16 mouse cellular contexts compared by ENCODE assay signal in genomic region chr14:25122971-25123535, GRCm38 (mm10).
DNase-seq lines count a peak whose midpoint lies in the region; ATAC-seq and TF ChIP-seq lines count a peak whose summit lies in the region.
"Had no signal": no experiment of that assay in that cellular context is flagged by ENCODE, and none has a peak within 500 bp of the region (broad histone marks: within the 10 kb centered on the region; RNA-seq: fewer than 3 reads in every experiment).

No protein-coding gene starts in this region.

- no peak for ATAC-seq in midbrain, embryonic 11.5 days (ENCODE audit: low FRiP score)
- ATAC-seq in hindbrain, embryonic 15.5 days (ENCODE audit: low FRiP score, low read depth) = no peak
- ATAC-seq in midbrain, embryonic 16.5 days = no peak

- H3K4me2 ChIP-seq in midbrain, embryonic 11.5 days = no peak overlapping the region
- H3K4me2 ChIP-seq in hindbrain, embryonic 15.5 days = no peak overlapping the region
- H3K4me2 ChIP-seq in midbrain, embryonic 16.5 days (ENCODE audit: low read length) = no peak overlapping the region
- H3K4me2 ChIP-seq: embryonic facial prominence, embryonic 12.5 days; lung, embryonic 14.5 days; stomach, embryonic 15.5 days had no signal

- 92% methylated on average over 13 of the region's 13 CpGs for WGBS in midbrain, embryonic 10.5 days
- WGBS in midbrain, embryonic 11.5 days = 92% methylated on average over 13 of the region's 13 CpGs
- WGBS in embryonic facial prominence, embryonic 10.5 days = 90% methylated on average over 13 of the region's 13 CpGs
- WGBS in hindbrain, embryonic 15.5 days = 75% methylated on average over 13 of the region's 13 CpGs
- 88% methylated on average over 13 of the region's 13 CpGs for WGBS in midbrain, embryonic 16.5 days
- 68% methylated on average over 13 of the region's 13 CpGs for WGBS in kidney, adult 2 months
- 79% methylated on average over 13 of the region's 13 CpGs for WGBS in cerebellum, adult 2 months

- no peak overlapping the region for H3K4me3 ChIP-seq in midbrain, embryonic 10.5 days
- no peak overlapping the region for H3K4me3 ChIP-seq in midbrain, embryonic 11.5 days (ENCODE audit: low read depth, low read length)
- H3K4me3 ChIP-seq in embryonic facial prominence, embryonic 10.5 days = no peak overlapping the region
- H3K4me3 ChIP-seq in hindbrain, embryonic 15.5 days = no peak overlapping the region
- no peak overlapping the region for H3K4me3 ChIP-seq in midbrain, embryonic 16.5 days (ENCODE audit: low read depth, low read length)
- no peak overlapping the region for H3K4me3 ChIP-seq in kidney, adult 2 months (ENCODE audit: insufficient read depth, low read depth, low read length)
- no peak overlapping the region for H3K4me3 ChIP-seq in cerebellum, adult 2 months (replicated peaks; ENCODE audit: insufficient read depth, low read depth, low read length)
- H3K4me3 ChIP-seq: embryonic facial prominence, embryonic 12.5 days; stomach, embryonic 15.5 days had no signal

- H3K4me1 ChIP-seq in midbrain, embryonic 10.5 days = peaks cover 37% of the 10 kb centered on the region
- peaks cover 21% of the 10 kb centered on the region for H3K4me1 ChIP-seq in midbrain, embryonic 11.5 days (ENCODE audit: control insufficient read depth, insufficient read depth, low read length)
- H3K4me1 ChIP-seq in embryonic facial prominence, embryonic 10.5 days = peaks cover 52% of the 10 kb centered on the region
- peaks cover 46% of the 10 kb centered on the region for H3K4me1 ChIP-seq in hindbrain, embryonic 15.5 days (replicated peaks)
- H3K4me1 ChIP-seq in midbrain, embryonic 16.5 days (ENCODE audit: control insufficient read depth, insufficient read depth, low read length) = peaks cover 29% of the 10 kb centered on the region
- H3K4me1 ChIP-seq in kidney, adult 2 months (ENCODE audit: control insufficient read depth, insufficient read depth, low read length) = no peaks in the 10 kb centered on the region
- H3K4me1 ChIP-seq in cerebellum, adult 2 months (ENCODE audit: control insufficient read depth, insufficient read depth, low read length) = peaks cover 10% of the 10 kb centered on the region; the same call in 1 of the 2 replicates

- H3K9ac ChIP-seq in midbrain, embryonic 11.5 days (ENCODE audit: low read length) = no peak overlapping the region
- no peak overlapping the region for H3K9ac ChIP-seq in hindbrain, embryonic 15.5 days
- H3K9ac ChIP-seq in midbrain, embryonic 16.5 days (ENCODE audit: low read depth, low read length) = no peak overlapping the region
- H3K9ac ChIP-seq: embryonic facial prominence, embryonic 12.5 days; lung, embryonic 14.5 days; stomach, embryonic 15.5 days had no signal

- peaks cover 8% of the 10 kb centered on the region; the same call in 1 of the 2 replicates for H3K27me3 ChIP-seq in midbrain, embryonic 10.5 days (ENCODE audit: low read depth, poor library complexity, severe bottlenecking)
- H3K27me3 ChIP-seq in midbrain, embryonic 11.5 days (ENCODE audit: control insufficient read depth, insufficient read depth, low read length) = no peaks in the 10 kb centered on the region
- H3K27me3 ChIP-seq in embryonic facial prominence, embryonic 10.5 days (replicated peaks; ENCODE audit: low read depth, poor library complexity, severe bottlenecking) = peaks cover 21% of the 10 kb centered on the region
- H3K27me3 ChIP-seq in hindbrain, embryonic 15.5 days = no peaks in the 10 kb centered on the region
- no peaks in the 10 kb centered on the region for H3K27me3 ChIP-seq in midbrain, embryonic 16.5 days (ENCODE audit: control insufficient read depth, insufficient read depth, low read depth, low read length)
- H3K27me3 ChIP-seq in kidney, adult 2 months (replicated peaks; ENCODE audit: control insufficient read depth, insufficient read depth, low read length) = no peaks in the 10 kb centered on the region
- H3K27me3 ChIP-seq in cerebellum, adult 2 months (ENCODE audit: control insufficient read depth, insufficient read depth, low read length) = no peaks in the 10 kb centered on the region
- H3K27me3 ChIP-seq: embryonic facial prominence, embryonic 12.5 days; stomach, embryonic 15.5 days had no signal

- H3K27ac ChIP-seq in midbrain, embryonic 10.5 days (replicated peaks) = peak overlapping the region; percentile 72
- H3K27ac ChIP-seq in midbrain, embryonic 11.5 days (ENCODE audit: low read depth, low read length) = no peak overlapping the region
- H3K27ac ChIP-seq in embryonic facial prominence, embryonic 10.5 days (replicated peaks) = peak overlapping the region; percentile 45; the same call in 1 of the 2 replicates
- peak overlapping the region; percentile 61 for H3K27ac ChIP-seq in hindbrain, embryonic 15.5 days (replicated peaks)
- H3K27ac ChIP-seq in midbrain, embryonic 16.5 days (ENCODE audit: low read length) = peak overlapping the region; percentile 25
- H3K27ac ChIP-seq in kidney, adult 2 months (ENCODE audit: insufficient read depth, low read depth, low read length) = no peak overlapping the region
- H3K27ac ChIP-seq in cerebellum, adult 2 months (ENCODE audit: insufficient read depth, low read length) = no peak overlapping the region
- H3K27ac ChIP-seq: embryonic facial prominence, embryonic 12.5 days; stomach, embryonic 15.5 days had no signal

- no peak for DNase-seq in midbrain, embryonic 10.5 days (ENCODE audit: low spot score)
- DNase-seq in midbrain, embryonic 11.5 days (ENCODE audit: low spot score, missing footprints) = no peak
- no peak for DNase-seq in embryonic facial prominence, embryonic 10.5 days (ENCODE audit: low spot score)
- DNase-seq in gastrocnemius, postnatal 4 days (ENCODE audit: low spot score in 2 of 2) = no peak
- no peak for DNase-seq in kidney, adult 2 months
- DNase-seq in cerebellum, adult 2 months = no peak
- DNase-seq: gastrocnemius, postnatal 14 days; heart, postnatal 10 days; liver; lung, embryonic 14.5 days; spleen, adult 18-20 months; thymus, postnatal 36 days had no signal

- no peaks in the 10 kb centered on the region for H3K36me3 ChIP-seq in midbrain, embryonic 10.5 days
- H3K36me3 ChIP-seq in midbrain, embryonic 11.5 days (ENCODE audit: control insufficient read depth, insufficient read depth, low read length) = no peaks in the 10 kb centered on the region
- no peaks in the 10 kb centered on the region for H3K36me3 ChIP-seq in embryonic facial prominence, embryonic 10.5 days (replicated peaks)
- no peaks in the 10 kb centered on the region for H3K36me3 ChIP-seq in hindbrain, embryonic 15.5 days
- no peaks in the 10 kb centered on the region for H3K36me3 ChIP-seq in midbrain, embryonic 16.5 days (ENCODE audit: control insufficient read depth, insufficient read depth, low read length)
- H3K36me3 ChIP-seq in kidney, adult 2 months (ENCODE audit: control insufficient read depth, insufficient read depth, low read length) = no peaks in the 10 kb centered on the region
- H3K36me3 ChIP-seq: embryonic facial prominence, embryonic 12.5 days; stomach, embryonic 15.5 days had no signal

- no peak for TF ChIP-seq POLR2A in kidney, adult 2 months (IDR thresholded peaks at IDR 0.05; ENCODE audit: low read depth, low read length)
- no peak for TF ChIP-seq POLR2A in cerebellum, adult 2 months (IDR thresholded peaks at IDR 0.05; ENCODE audit: borderline replicate concordance, insufficient read depth, low read length)

- no peak for TF ChIP-seq CTCF in kidney, adult 2 months (conservative IDR thresholded peaks at IDR 0.05; ENCODE audit: insufficient read depth, insufficient read length, low read depth, low read length)
- no peak for TF ChIP-seq CTCF in cerebellum, adult 2 months (IDR thresholded peaks at IDR 0.05; ENCODE audit: borderline replicate concordance, insufficient read depth, low read depth, low read length)

- no peaks in the 10 kb centered on the region for H3K9me3 ChIP-seq in midbrain, embryonic 10.5 days (replicated peaks)
- no peaks in the 10 kb centered on the region for H3K9me3 ChIP-seq in midbrain, embryonic 11.5 days (ENCODE audit: control insufficient read depth, low read length)
- no peaks in the 10 kb centered on the region for H3K9me3 ChIP-seq in embryonic facial prominence, embryonic 10.5 days
- no peaks in the 10 kb centered on the region for H3K9me3 ChIP-seq in hindbrain, embryonic 15.5 days
- H3K9me3 ChIP-seq in midbrain, embryonic 16.5 days (replicated peaks; ENCODE audit: control insufficient read depth, low read length, poor library complexity, severe bottlenecking) = no peaks in the 10 kb centered on the region
- H3K9me3 ChIP-seq: embryonic facial prominence, embryonic 12.5 days; stomach, embryonic 15.5 days had no signal

Comparison
In these comparisons a context has a peak if more than half of its experiments do, and no peak if none do; other contexts are left out.
1. H3K27ac ChIP-seq: peak in midbrain, embryonic 10.5 days (single experiment), embryonic facial prominence, embryonic 10.5 days (single experiment), hindbrain, embryonic 15.5 days (single experiment) and midbrain, embryonic 16.5 days (single experiment); none in midbrain, embryonic 11.5 days (single experiment), kidney, adult 2 months (single experiment) and cerebellum, adult 2 months (single experiment).